Mouse (Mus musculus) olfactory bulb, adult 2 months (tissue): Measurements from ENCODE around the gene Bet1l.

Source experiments
- CTCF ChIP-seq: fragments of 200-500 bp; IDR thresholded peaks from 2 replicates; pipeline ENCODE4 v1.5.1; 2012; ENCODE audit warnings: low read depth, mild to moderate bottlenecking, low read length, moderate library complexity; ENCODE audit not compliant: insufficient read depth
- POLR2A ChIP-seq: fragments of 200-500 bp; IDR thresholded peaks from 2 replicates; pipeline ENCODE4 v1.6.1; 2012; ENCODE audit warnings: mild to moderate bottlenecking, low read depth, low read length, moderate library complexity; ENCODE audit not compliant: insufficient read depth

DNA sequence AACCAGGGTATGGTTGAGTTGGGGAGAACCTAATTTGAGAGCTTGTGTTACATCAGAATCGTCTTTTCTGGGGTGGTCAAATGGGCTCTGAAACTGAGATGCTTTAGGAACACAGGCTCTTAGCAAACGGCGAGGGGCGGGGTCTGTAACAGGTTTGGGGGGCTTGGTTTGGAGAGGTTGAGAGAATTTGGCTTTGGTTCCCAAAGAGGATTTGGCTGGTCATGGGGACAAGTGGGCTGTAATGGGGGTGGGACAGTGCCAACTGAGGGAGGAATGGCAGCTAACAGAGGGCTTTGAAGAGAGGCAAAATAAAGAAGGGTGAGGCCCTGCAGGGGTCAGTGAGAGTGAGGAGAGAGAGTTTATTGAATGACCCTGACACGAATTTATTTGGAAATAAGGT, 17.8 kb downstream of the Bet1l start:
- TF ChIP-seq CTCF (no peak), POLR2A (no peak)
